Mouse (Mus musculus): ENCODE data around the gene Gm10974.

DNA sequence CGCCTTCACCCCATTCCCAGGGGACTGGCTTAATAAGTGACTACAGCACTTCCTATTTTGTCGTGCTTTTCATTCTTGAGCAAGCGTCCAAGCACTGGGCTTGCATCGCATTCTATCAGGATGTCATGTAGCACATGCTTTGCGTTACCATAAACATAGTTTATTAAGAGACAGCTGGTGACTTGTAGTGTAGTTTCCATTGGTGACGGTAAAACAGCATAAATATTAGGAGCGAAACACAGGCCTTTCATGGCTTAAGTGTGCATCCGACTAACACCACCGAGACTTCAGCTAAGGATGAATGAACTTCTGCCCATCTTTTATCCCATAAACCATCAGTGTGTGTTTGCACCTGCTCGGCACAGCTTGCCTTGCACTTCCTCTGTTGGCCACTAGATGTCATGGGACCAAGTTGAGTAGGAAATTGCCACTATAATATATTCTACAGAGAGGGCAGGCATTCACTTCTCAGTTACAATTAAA is 68.8 kb downstream of the Gm10974 start:
- peak; percentile 76; the same call in 1 of the 2 replicates for TF ChIP-seq CTCF (IDR thresholded peaks at IDR 0.05; ENCODE audit: extremely low read depth, insufficient read depth, insufficient read length, insufficient replicate concordance)
- TF ChIP-seq POLR2A (IDR thresholded peaks at IDR 0.05; ENCODE audit: low read depth, low read length): no peak

Data from spleen, adult 2 months (tissue).